Mouse (Mus musculus) embryonic fibroblast, embryonic 13.5 days (primary cell): ENCODE data around the gene Lama4.

Experiments used
- CTCF ChIP-seq: IDR thresholded peaks from 2 replicates; pipeline ENCODE4 v1.5.1; 2011; ENCODE audit warnings: mild to moderate bottlenecking, control low read depth, low read length, moderate library complexity, borderline replicate concordance; ENCODE audit not compliant: insufficient read depth
- POLR2A ChIP-seq: IDR thresholded peaks from 2 replicates; pipeline ENCODE4 v1.6.1; 2011; ENCODE audit warnings: low read depth, mild to moderate bottlenecking, control low read depth, low read length, moderate library complexity

DNA sequence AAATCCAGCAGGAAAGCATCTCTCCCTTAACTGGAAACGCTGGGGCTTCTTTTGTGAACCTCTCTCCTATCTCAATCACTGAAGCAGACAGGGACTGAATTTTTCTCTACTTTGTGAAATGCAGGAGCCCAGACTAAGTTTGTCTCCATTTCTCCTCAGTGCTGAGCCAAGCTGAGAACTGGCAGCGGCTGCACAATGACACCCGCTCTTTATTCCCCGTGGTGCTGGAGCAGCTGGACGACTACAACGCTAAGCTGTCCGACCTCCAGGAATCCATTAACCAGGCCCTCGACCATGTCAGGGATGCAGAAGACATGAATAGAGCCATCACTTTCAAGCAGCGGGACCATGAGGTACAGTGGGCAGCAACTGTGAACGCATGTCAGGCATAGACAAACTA is 82.5 kb downstream of the Lama4 start:
- TF ChIP-seq CTCF (no peak), POLR2A (no peak)
